Mouse (Mus musculus) hindbrain, embryonic 10.5 days (tissue): Measurements from ENCODE around the gene Rasgef1b. TPM values are rescaled to one million over a fixed set of nuclear protein-coding genes. Genes with fewer than 3 reads are reported as not detected.
A peak's percentile ranks its signal among the peaks of the same experiment; 100 is the strongest.

ENCODE experiments used
- DNase-seq: peaks from one replicate; pipeline ENCODE4 v3.0.0-alpha.2; 2017; ENCODE audit warnings: low spot score
- H3K27ac ChIP-seq: fragments of 300-500 bp; sonication (generic); 2 replicates; pipeline ENCODE4 v1.5.1; 2016; ENCODE audit warnings: mild to moderate bottlenecking, moderate library complexity
- H3K27me3 ChIP-seq: fragments of 300-500 bp; sonication (generic); 2 replicates; pipeline ENCODE4 v1.6.1; 2016; ENCODE audit warnings: mild to moderate bottlenecking; ENCODE audit not compliant: poor library complexity, insufficient read depth, severe bottlenecking
- H3K36me3 ChIP-seq: fragments of 300-500 bp; sonication (generic); 2 replicates; pipeline ENCODE4 v1.6.1; 2016; ENCODE audit warnings: mild to moderate bottlenecking, moderate library complexity
- H3K4me1 ChIP-seq: fragments of 300-500 bp; sonication (generic); replicated peaks from 2 replicates; pipeline ENCODE4 v1.6.1; 2016; ENCODE audit warnings: mild to moderate bottlenecking
- H3K4me3 ChIP-seq: fragments of 300-500 bp; sonication (generic); 2 replicates; pipeline ENCODE4 v1.5.1; 2016; ENCODE audit warnings: mild to moderate bottlenecking, moderate library complexity
- H3K9me3 ChIP-seq: fragments of 300-500 bp; sonication (generic); 2 replicates; pipeline ENCODE4 v1.6.1; 2016; ENCODE audit warnings: mild to moderate bottlenecking, moderate library complexity
- WGBS: fragments of 180-500 bp; shearing (Covaris S2); methylation state at CpG from one replicate; pipeline ENCODE4 v1.1.7; 2016; 5-methylcytosine and 5-hydroxymethylcytosine counted together
- polyA plus RNA-seq: library from polyadenylated mRNA; unstranded; fragments of >200 nt; fragmentation: Nextera tagmentation; extraction: Ambion mirVana; gene quantifications from 2 replicates; pipeline ENCODE4 v1.2.1, GENCODE M21; 2016

The Rasgef1b gene
- polyA plus RNA-seq, 1 experiment from 2014 or later, result 9.2 TPM

GRCm38 (mm10) chr5:99689909-99690308 is 39.0 kb downstream of the Rasgef1b start:
- Histone ChIP-seq H3K27me3 (peaks cover 3% of the 10 kb centered on the region; the same call in 1 of the 2 replicates), H3K4me1 (peaks cover 25% of the 10 kb centered on the region), H3K9me3 (no peaks in the 10 kb centered on the region), H3K36me3 (no peaks in the 10 kb centered on the region), H3K27ac (no peak overlapping the region), H3K4me3 (no peak overlapping the region)
- DNase-seq, result no peak
- 71% methylated on average over 7 of the region's 7 CpGs for WGBS

- no peak for DNase-seq
- peaks cover 3% of the 10 kb centered on the region; the same call in 1 of the 2 replicates for H3K27me3 ChIP-seq
- H3K36me3 ChIP-seq, result no peaks in the 10 kb centered on the region
- H3K27ac ChIP-seq, result no peak overlapping the region
- peaks cover 25% of the 10 kb centered on the region for H3K4me1 ChIP-seq
- no peak overlapping the region for H3K4me3 ChIP-seq
- H3K9me3 ChIP-seq, result no peaks in the 10 kb centered on the region
- 24% methylated on average over 6 of the region's 6 CpGs for WGBS
These were observed 41.0 kb downstream of the Rasgef1b start for GRCm38 (mm10) chr5:99687894-99688293.

GRCm38 (mm10) chr5:99684023-99684422 is 44.8 kb downstream of the Rasgef1b start:
- Histone ChIP-seq H3K9me3 (no peaks in the 10 kb centered on the region), H3K4me1 (peaks cover 12% of the 10 kb centered on the region), H3K27ac (no peak overlapping the region), H3K27me3 (0 out of 2 replicates have a peak, but pooled peaks cover 3% of the 10 kb centered on the region), H3K4me3 (no peak overlapping the region), H3K36me3 (no peaks in the 10 kb centered on the region)
- 48% methylated on average over 2 of the region's 2 CpGs for WGBS
- DNase-seq, result no peak

GRCm38 (mm10) chr5:99669971-99670571 is 58.8 kb downstream of the Rasgef1b start:
- Histone ChIP-seq H3K27ac (no peak overlapping the region), H3K27me3 (peaks cover 11% of the 10 kb centered on the region; the same call in 1 of the 2 replicates), H3K4me3 (no peak overlapping the region), H3K9me3 (no peaks in the 10 kb centered on the region), H3K36me3 (no peaks in the 10 kb centered on the region), H3K4me1 (no peaks in the 10 kb centered on the region; the same call in none of the 2 replicates)
- WGBS, result 76% methylated on average over 9 of the region's 9 CpGs
- DNase-seq, result no peak

GRCm38 (mm10) chr5:99656024-99656423 is 72.8 kb downstream of the Rasgef1b start:
- no peak for DNase-seq
- Histone ChIP-seq H3K27ac (no peak overlapping the region), H3K4me3 (no peak overlapping the region), H3K27me3 (no peaks in the 10 kb centered on the region), H3K4me1 (peaks cover 10% of the 10 kb centered on the region), H3K9me3 (no peaks in the 10 kb centered on the region), H3K36me3 (no peaks in the 10 kb centered on the region)
- 63% methylated on average over 5 of the region's 5 CpGs for WGBS

GRCm38 (mm10) chr5:99652931-99653330 is 75.9 kb downstream of the Rasgef1b start:
- no peak overlapping the region for H3K4me3 ChIP-seq
- H3K9me3 ChIP-seq, result no peaks in the 10 kb centered on the region
- H3K4me1 ChIP-seq, result peaks cover 11% of the 10 kb centered on the region
- no peaks in the 10 kb centered on the region for H3K36me3 ChIP-seq
- WGBS, result 70% methylated on average over 10 of the region's 10 CpGs
- H3K27ac ChIP-seq, result no peak overlapping the region
- H3K27me3 ChIP-seq, result no peaks in the 10 kb centered on the region
- DNase-seq, result no peak

- Histone ChIP-seq H3K4me1 (peaks cover 12% of the 10 kb centered on the region), H3K27ac (no peak overlapping the region), H3K36me3 (no peaks in the 10 kb centered on the region), H3K9me3 (no peaks in the 10 kb centered on the region), H3K27me3 (no peaks in the 10 kb centered on the region), H3K4me3 (no peak overlapping the region)
- WGBS, result 89% methylated on average over 6 of the region's 6 CpGs
- DNase-seq, result no peak
These were observed 87.5 kb downstream of the Rasgef1b start for GRCm38 (mm10) chr5:99641407-99641806.

GRCm38 (mm10) chr5:99636575-99636974 is 92.3 kb downstream of the Rasgef1b start:
- H3K27ac ChIP-seq, result peak overlapping the region; percentile 66

GRCm38 (mm10) chr5:99634010-99634541 is 94.8 kb downstream of the Rasgef1b start:
- no peaks in the 10 kb centered on the region for H3K36me3 ChIP-seq
- WGBS, result 83% methylated on average over 8 of the region's 8 CpGs
- H3K9me3 ChIP-seq, result no peaks in the 10 kb centered on the region
- peaks cover 16% of the 10 kb centered on the region for H3K4me1 ChIP-seq
- no peak overlapping the region for H3K27ac ChIP-seq
- no peak for DNase-seq
- no peak overlapping the region for H3K4me3 ChIP-seq
- H3K27me3 ChIP-seq, result no peaks in the 10 kb centered on the region

More at GRCm38 (mm10) chr5:99636575-99636974, 92.3 kb downstream of the Rasgef1b start:
- H3K4me1 ChIP-seq, result peaks cover 16% of the 10 kb centered on the region
- H3K4me3 ChIP-seq, result no peak overlapping the region
- H3K36me3 ChIP-seq, result no peaks in the 10 kb centered on the region
- peak; percentile 14 for DNase-seq
- no peaks in the 10 kb centered on the region for H3K27me3 ChIP-seq
- no peaks in the 10 kb centered on the region for H3K9me3 ChIP-seq
- 40% methylated on average over 7 of the region's 7 CpGs for WGBS

- WGBS, result 92% methylated on average over 1 of the region's 1 CpGs
- Histone ChIP-seq H3K27me3 (no peaks in the 10 kb centered on the region), H3K36me3 (no peaks in the 10 kb centered on the region), H3K9me3 (no peaks in the 10 kb centered on the region), H3K4me1 (peaks cover 16% of the 10 kb centered on the region), H3K27ac (no peak overlapping the region), H3K4me3 (no peak overlapping the region)
- no peak for DNase-seq
These were observed 95.3 kb downstream of the Rasgef1b start for GRCm38 (mm10) chr5:99633548-99633947.

GRCm38 (mm10) chr5:99632649-99633310 is 96.1 kb downstream of the Rasgef1b start:
- no peak for DNase-seq
- Histone ChIP-seq H3K27me3 (no peaks in the 10 kb centered on the region), H3K4me3 (no peak overlapping the region), H3K4me1 (peaks cover 20% of the 10 kb centered on the region), H3K9me3 (no peaks in the 10 kb centered on the region), H3K27ac (no peak overlapping the region), H3K36me3 (no peaks in the 10 kb centered on the region)
- 86% methylated on average over 11 of the region's 11 CpGs for WGBS

GRCm38 (mm10) chr5:99630087-99630486 is 98.8 kb downstream of the Rasgef1b start:
- H3K9me3 ChIP-seq, result no peaks in the 10 kb centered on the region
- no peaks in the 10 kb centered on the region for H3K36me3 ChIP-seq
- H3K27ac ChIP-seq, result no peak overlapping the region
- H3K27me3 ChIP-seq, result no peaks in the 10 kb centered on the region
- H3K4me3 ChIP-seq, result no peak overlapping the region
- 82% methylated on average over 7 of the region's 7 CpGs for WGBS
- DNase-seq, result no peak
- H3K4me1 ChIP-seq, result peaks cover 18% of the 10 kb centered on the region

- no peak for DNase-seq
- Histone ChIP-seq H3K27ac (no peak overlapping the region), H3K4me1 (peaks cover 18% of the 10 kb centered on the region), H3K36me3 (no peaks in the 10 kb centered on the region), H3K9me3 (no peaks in the 10 kb centered on the region), H3K4me3 (no peak overlapping the region), H3K27me3 (no peaks in the 10 kb centered on the region)
- WGBS, result 66% methylated on average over 3 of the region's 3 CpGs
These were observed 103.3 kb downstream of the Rasgef1b start for GRCm38 (mm10) chr5:99625603-99626002.
